Mouse (Mus musculus) ES-E14 (cell line): ENCODE data around the gene Tbc1d13.
A peak's percentile ranks its signal among the peaks of the same experiment; 100 is the strongest.

ENCODE experiments used
- CHD2 ChIP-seq: IDR thresholded peaks from 2 replicates; pipeline ENCODE4 v1.6.1; 2014; ENCODE audit warnings: mild to moderate bottlenecking, low read depth, low read length, inconsistent platforms
- HCFC1 ChIP-seq: IDR thresholded peaks from 2 replicates; pipeline ENCODE4 v1.6.1; 2012; ENCODE audit warnings: low read length, inconsistent platforms, borderline replicate concordance; ENCODE audit not compliant: insufficient read depth
- ZNF384 ChIP-seq: IDR thresholded peaks from 2 replicates; pipeline ENCODE4 v1.6.1; 2012; ENCODE audit warnings: low read depth, low read length, inconsistent platforms

GRCm38 (mm10) chr2:30171371-30171996, 37.9 kb downstream of the Tbc1d13 start, which contains the start of gene Endog:
- TF ChIP-seq CHD2 (no peak), ZNF384 (no peak), HCFC1 (peak; percentile 14; the same call in 1 of the 2 replicates)
